Mouse (Mus musculus): ENCODE measurements at regions not wholly inside any gene's neighbourhood (a gene's known extent, or its start where the extent isn't known, plus 50 kb on each side); places are given as distances from the start of the nearest gene placed in this dataset.

DNA sequence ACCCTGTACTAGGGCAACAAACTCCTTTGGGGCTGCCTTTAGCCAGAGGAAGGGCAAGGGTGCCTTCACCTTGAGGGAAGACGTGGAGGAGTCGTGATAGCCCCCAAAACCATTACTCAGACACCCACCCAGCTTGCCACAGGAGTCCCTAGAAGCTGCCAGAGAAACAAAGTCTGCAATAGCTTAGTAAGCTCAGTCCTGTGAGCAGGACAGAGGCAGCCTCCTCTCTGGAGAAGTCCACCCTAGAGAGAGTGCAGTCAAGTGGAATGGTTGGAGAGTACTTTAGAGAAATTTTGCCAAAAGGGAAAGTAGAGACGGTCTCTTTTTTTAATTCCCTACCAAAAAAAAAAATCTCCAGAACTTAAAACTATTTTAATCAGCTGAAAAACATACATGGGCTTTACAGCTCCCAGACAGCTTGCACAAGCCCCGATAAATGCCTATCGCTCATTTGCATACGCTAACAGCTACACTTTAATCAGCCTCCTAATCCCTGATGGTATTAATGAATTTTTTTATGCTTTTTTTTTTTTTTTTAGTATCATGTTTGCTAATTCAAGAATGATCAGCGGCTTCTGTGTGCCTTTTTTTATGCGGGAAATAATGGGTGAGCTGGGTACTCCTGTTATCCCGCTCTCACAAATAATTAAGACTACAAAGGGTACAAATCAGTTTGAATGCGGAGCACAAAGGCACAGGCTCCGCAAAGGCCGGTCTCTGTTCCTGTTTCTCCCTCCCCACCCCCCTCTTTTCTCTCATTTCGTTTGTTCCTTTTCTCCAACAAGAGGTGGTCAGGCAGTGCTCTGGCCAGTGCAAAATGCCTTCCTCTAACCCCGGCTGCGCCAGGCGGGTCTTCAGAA is 219.8 kb downstream of the Il20rb start:
- Histone ChIP-seq H3K27me3 (replicated peaks; ENCODE audit: control insufficient read depth, insufficient read depth, low read length) (no peaks in the 10 kb centered on the region), H3K36me3 (ENCODE audit: control insufficient read depth, insufficient read depth, low read length) (no peaks in the 10 kb centered on the region), H3K4me3 (ENCODE audit: insufficient read depth, low read depth, low read length) (no peak overlapping the region), H3K4me1 (ENCODE audit: control insufficient read depth, insufficient read depth, low read length) (no peaks in the 10 kb centered on the region), H3K27ac (ENCODE audit: insufficient read depth, low read depth, low read length) (no peak overlapping the region)
- DNase-seq: no peak
- TF ChIP-seq CTCF (conservative IDR thresholded peaks at IDR 0.05; ENCODE audit: insufficient read depth, insufficient read length, low read depth, low read length) (no peak), POLR2A (IDR thresholded peaks at IDR 0.05; ENCODE audit: low read depth, low read length) (no peak)
- WGBS: 48% methylated on average over 16 of the region's 16 CpGs

GRCm38 (mm10) chr9:100252409-100252808 is 234.2 kb downstream of the Il20rb start:
- 79% methylated on average over 10 of the region's 10 CpGs for WGBS
- Histone ChIP-seq H3K27me3 (replicated peaks; ENCODE audit: control insufficient read depth, insufficient read depth, low read length) (no peaks in the 10 kb centered on the region), H3K4me3 (ENCODE audit: insufficient read depth, low read depth, low read length) (no peak overlapping the region), H3K36me3 (ENCODE audit: control insufficient read depth, insufficient read depth, low read length) (no peaks in the 10 kb centered on the region), H3K27ac (ENCODE audit: insufficient read depth, low read depth, low read length) (no peak overlapping the region), H3K4me1 (ENCODE audit: control insufficient read depth, insufficient read depth, low read length) (no peaks in the 10 kb centered on the region)
- no peak for TF ChIP-seq POLR2A (IDR thresholded peaks at IDR 0.05; ENCODE audit: low read depth, low read length)
- TF ChIP-seq CTCF (conservative IDR thresholded peaks at IDR 0.05; ENCODE audit: insufficient read depth, insufficient read length, low read depth, low read length): no peak
- no peak for DNase-seq

Measured in kidney, adult 2 months (tissue).